Mouse (Mus musculus) retina, postnatal 1 day (tissue): ENCODE measurements around the gene Clec10a.
"Not testable (repeated sequence)": the region's sequence is repeated elsewhere in the genome, so short reads cannot be mapped to it uniquely, and the experiment has no call there.

ENCODE experiments used
- DNase-seq: peaks from one replicate; pipeline ENCODE4 v3.0.0-alpha.2; 2012

The Clec10a gene

DNA sequence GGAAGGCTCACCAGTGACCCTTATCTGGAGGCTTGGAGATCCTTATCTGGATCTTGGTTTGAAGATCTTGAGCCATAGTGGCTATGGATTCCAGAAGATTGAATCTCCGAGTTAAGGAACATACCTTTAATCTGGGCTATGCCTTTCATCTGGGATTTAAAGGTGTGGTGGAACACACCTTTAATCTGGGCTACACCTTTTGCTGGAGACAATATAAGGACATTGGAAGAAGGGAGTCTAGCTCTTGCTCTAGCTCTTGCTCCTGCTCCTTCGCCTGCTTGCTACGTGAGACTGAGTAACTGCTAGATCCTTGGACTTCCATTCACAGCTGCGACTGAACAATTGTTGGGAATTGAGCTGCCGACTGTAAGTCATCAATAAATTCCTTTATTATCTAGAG is at the start of gene Clec10a:
Gene Clec10a, plus strand, starts transcription at position 301 of the 400 bp plus-strand sequence.
- not testable (repeated sequence) for DNase-seq

GRCm38 (mm10) chr11:70107085-70107484 is 48.9 kb upstream of the Clec10a start:
- no peak for DNase-seq

DNA sequence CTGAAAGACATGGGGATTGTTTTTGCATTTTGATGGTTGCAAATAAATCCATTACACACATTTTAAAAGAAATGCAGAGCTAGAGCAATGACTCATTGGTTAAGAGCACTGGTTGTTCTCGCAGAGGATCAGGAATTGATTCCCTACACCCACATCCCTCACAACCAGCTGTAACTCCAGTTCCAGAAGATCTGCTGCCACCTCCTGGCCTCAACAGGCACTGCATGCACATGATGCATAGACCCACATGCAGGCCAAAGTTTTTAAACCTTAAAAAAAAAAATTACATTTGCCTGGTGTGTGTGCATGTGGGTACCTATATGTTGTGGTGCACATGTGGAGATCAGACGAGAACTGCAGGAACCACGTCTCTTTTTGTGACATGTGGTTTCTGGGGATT is 45.9 kb upstream of the Clec10a start:
- DNase-seq = peak; percentile 55

DNA sequence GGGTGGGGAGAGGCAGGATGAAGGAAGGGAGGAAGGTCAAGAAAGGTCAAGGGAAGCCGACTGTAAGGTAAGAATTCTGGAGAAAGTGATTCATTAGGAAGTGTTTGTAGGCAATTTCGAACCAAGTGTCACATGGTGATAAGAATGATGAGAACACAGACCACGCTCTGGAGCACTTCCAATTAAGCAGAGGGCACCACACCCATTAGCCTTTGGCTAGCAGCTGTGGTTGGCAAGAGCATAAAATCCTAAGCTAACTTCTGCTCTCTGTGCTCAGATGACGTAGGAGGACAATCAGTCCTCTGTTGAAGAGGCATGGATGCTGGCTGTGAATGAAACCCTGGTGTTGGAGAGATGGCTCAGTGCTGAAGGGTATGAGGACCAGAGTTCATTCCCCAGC is 41.4 kb upstream of the Clec10a start:
- DNase-seq = no peak

- DNase-seq = no peak
Measured at GRCm38 (mm10) chr11:70115901-70116300, 40.1 kb upstream of the Clec10a start.

DNA sequence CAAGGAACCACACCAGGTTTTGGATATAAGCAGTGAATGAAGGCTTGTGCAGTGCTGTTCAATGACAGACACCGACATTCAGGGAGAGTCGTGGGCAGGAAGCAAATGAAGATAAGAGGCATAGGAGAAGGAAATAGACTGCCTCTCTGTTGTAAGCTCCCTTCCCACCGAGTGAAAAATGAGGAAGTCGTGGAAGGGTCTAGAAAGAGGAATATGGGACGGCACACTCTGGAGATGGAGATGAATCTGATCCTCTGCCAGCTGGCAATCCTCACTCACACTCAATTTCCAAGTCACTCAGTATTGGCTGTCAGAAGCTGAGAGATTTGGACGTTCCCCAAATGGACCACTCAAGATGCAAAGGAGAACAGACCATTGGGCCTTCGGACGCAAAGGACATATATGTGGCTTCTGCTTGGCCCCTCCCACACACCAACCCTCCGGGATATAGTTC is 26.0 kb upstream of the Clec10a start, which contains the start of gene Mgl2:
Gene Mgl2, plus strand, starts transcription at position 404 of the 454 bp plus-strand sequence.
- no peak for DNase-seq

GRCm38 (mm10) chr11:70135001-70135400 is 21.0 kb upstream of the Clec10a start:
- not testable (repeated sequence) for DNase-seq

- not testable (repeated sequence) for DNase-seq
Measured at GRCm38 (mm10) chr11:70135925-70136324, 20.1 kb upstream of the Clec10a start.

GRCm38 (mm10) chr11:70139171-70139570 is 16.8 kb upstream of the Clec10a start:
- DNase-seq = no peak

DNA sequence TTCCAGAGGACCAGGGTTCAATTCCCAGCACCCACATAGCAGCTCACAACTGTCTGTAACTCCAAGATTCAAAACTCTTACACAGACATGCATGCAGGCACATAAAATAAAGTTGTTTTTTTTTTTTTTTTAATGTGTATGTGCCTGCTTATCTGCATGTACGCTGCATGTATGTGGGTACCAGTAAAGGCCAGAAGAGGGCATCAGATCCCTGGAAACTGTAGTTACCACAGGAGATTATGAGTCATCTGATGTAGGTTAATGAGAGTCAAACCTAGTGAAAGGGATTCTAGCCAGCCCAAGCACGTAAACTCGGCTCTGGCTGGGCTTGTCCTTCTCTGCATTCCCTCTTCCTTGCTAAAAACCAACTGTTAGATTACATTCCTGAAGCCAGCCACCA is 4.9 kb upstream of the Clec10a start:
- DNase-seq = peak; percentile 33

DNA sequence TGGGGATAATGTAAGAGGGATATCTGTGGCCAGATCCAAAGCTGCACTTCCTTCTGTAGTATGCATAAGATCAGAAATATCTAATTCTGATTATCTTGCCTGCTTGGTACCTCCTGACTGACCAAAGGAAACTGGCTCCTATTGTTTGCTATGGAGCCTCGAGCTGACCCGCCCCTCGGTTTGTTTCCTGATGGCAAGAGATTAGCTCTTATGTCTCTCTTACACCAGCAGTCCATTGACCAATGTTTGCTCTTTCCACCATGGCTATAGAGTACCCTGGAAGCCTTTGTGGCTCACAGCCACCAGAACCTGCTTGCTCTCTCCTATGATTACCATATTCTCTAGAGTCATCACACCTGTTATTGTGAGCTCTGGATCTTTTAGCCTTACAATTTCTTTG is 6.3 kb downstream of the Clec10a start:
- no peak for DNase-seq

DNA sequence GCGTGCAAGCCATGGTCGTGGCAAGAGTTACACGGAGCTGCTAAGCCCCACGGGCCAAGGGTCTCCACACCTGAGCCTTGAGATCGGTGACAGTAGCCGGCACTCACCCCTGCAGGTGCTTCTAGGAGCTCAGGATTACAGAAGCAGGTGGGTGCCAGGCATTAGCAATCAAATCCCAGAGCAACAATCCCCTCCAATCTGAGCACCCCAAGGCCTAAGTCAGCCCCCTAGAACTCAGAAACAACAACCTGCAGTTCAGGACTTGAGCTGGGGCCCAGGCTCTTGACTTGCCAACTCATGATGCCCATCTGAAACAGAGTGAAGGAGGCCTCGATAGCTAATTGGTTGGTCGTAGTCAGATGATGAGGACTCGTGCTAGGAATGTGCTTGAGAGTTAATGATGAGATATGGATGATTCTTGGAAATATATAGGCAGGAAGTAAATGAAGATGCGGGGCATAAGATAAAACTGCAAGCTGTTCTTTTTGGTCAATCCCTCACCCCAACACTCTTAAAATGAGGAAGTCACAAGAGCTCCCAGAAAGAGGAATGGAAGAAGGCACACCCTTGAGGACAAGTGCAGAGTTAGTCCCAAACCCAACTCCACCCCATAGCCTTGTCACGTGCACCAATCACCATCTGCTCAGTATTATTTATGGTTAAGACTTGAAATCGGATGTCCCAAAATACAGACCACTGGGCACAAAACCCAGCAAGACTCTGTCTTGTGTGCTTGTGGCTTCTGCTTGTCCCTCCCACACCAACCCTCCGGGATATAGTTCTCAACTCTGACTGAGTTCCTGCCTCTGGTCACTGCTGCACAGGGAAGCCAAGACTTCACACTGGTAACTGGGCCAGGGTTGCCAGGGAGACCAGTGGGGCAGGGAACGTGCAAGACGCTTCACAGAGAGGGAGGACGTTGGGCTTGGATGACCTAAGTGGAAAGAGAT is 10.2 kb downstream of the Clec10a start:
- DNase-seq = peak; percentile 64

DNA sequence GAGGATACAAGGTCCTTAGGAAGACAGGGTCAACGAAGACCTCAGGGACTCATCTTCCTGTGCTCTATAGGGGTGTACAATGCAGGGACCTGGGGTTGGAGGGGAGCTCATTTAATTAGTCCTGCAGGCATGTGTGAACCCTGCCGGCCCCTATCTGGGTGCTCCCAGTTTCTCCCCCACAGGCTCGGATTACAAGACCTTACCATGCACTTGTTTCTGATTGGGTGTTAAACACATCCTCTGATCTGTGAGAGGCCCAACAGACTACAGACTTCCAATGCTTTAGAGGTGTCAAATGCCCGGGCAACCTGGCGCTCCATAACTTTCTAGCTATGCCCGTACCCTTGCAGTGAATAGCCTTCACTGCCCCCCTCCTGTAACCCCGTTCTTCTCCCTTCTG is 12.1 kb downstream of the Clec10a start:
- DNase-seq = no peak

DNA sequence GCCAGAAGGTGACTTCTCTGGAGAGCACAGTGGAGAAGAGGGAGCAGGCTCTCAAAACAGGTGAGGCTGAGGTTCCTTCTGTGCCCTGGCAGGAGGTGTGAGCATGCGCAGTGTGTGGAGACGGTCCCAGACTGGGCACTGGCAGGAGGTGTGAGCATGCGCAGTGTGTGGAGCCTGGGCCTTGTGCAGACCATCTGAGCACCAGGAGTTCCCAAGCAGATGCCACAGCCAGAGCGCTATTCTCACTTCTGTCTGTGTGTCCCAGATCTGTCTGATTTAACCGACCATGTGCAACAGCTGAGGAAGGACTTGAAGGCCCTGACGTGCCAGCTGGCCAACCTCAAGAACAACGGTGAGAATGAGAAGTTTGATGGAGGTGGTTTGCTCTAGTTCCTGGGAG is 13.5 kb downstream of the Clec10a start:
- peak; percentile 7 for DNase-seq

DNA sequence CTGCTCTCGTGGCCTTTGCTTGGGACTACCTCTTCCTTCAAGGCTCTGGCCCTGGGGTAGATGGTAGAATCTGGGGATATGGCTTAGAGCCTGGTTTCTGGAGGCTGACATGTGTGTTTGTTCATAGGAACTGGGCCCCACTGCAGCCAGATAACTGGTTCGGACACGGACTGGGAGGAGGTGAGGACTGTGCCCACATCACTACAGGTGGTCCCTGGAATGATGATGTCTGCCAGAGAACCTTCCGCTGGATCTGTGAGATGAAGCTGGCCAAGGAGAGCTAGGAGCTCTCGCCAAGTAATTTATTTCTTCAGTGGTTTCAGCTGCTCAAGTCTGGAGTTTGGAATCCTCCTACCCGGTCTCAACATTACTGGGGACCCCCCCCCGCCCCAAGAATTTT is 14.3 kb downstream of the Clec10a start:
- no peak for DNase-seq

DNA sequence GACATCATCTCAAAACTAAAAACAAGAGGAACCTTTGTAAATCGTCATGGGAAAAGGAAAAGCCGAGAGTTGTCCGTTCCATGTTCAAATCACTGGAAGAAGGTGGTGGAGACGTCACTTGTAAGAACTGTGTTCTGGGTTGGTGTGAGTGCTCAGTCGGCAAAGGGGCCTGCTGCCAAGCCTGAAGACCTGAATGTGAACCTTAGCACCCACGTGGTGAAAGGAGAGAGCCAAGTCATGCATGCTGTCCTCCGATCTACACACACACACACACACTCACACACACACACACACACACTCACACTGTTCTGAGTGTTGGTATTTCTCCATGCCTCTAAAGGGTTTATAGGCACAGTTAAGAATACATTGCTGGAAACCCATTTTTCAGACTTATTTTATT is 15.2 kb downstream of the Clec10a start:
- DNase-seq = no peak

GRCm38 (mm10) chr11:70171847-70172246 is 15.8 kb downstream of the Clec10a start:
- peak; percentile 52 for DNase-seq

DNA sequence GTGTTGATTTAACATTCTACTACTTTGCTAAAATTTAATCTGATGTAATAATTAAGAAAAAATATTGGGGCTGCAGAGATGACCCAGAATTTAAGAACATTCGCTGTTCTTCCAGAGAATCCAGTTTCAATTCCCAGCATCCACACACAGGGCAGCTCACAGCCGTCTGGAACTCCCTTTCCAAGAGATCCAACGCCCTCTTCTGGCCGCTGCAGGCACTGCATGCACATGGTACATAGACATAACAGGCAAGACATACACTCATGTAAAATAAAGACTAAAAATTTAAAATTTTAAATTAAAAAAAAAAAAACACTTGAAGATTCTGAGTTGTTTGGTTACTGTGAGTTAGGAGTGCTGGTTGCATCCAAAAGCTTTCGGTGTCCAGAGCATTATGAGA is 16.3 kb downstream of the Clec10a start:
- DNase-seq = peak; percentile 3

GRCm38 (mm10) chr11:70174491-70174890 is 18.5 kb downstream of the Clec10a start:
- no peak for DNase-seq

DNA sequence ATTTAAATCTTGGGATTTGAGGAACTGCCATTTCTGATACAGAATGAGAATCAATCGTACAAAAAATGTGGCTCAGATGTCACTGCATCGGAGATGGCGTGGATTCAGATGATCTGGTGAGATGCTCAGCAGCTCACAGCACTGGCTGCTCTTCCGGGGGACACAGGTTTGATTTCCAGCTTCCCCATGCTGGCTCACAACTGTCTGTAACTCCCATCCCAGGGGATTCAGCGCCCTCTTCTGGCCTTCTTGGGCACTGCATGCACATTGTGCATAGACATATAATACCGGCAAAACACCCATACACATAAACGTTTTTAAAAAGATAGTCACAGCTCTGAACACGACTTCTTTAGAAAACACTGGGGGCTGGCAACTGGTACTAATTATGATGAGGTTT is 21.6 kb downstream of the Clec10a start:
- DNase-seq = peak; percentile 3

DNA sequence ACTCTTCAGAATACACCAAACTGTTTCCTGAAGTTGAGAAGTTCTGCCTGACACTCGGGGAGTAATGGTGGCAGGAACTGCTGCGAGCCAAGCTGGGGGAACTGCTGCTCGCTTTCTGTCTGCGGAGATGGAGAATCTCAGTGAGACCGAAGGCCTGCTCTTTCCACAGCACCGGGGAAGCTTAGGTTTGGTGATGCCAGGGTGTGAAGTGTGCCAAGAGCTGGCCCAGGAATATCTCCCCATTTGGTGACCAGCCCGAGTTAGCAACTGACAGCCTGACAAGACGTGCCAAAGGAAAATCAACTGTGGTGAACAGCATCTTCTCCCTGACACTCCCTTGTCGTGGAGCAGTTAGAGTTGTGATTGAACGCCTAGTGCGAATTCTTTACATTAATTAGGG is 22.3 kb downstream of the Clec10a start:
- DNase-seq = no peak

- no peak for DNase-seq
Measured at GRCm38 (mm10) chr11:70178756-70179155, 22.8 kb downstream of the Clec10a start.

DNA sequence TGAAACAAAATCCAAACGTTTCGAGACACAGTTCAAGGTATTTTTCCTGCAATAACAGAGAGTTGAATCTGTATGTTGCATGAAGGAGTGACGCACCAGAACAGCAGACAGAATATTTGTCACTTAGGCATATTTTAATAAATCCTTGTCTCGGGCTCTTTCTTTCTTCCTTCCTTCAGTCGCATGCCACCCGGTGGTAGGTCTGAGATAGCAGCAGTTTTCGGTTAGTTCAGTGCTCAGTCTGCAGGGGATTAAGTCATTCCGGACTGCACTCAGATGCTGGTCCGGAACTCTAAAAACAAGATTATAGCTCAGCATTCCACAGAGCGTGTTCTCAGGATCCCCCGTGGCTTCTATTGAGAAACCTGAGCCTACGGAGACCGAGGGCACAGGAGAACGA is 23.4 kb downstream of the Clec10a start:
- peak; percentile 71 for DNase-seq

GRCm38 (mm10) chr11:70180496-70180895 is 24.5 kb downstream of the Clec10a start:
- DNase-seq = no peak

DNA sequence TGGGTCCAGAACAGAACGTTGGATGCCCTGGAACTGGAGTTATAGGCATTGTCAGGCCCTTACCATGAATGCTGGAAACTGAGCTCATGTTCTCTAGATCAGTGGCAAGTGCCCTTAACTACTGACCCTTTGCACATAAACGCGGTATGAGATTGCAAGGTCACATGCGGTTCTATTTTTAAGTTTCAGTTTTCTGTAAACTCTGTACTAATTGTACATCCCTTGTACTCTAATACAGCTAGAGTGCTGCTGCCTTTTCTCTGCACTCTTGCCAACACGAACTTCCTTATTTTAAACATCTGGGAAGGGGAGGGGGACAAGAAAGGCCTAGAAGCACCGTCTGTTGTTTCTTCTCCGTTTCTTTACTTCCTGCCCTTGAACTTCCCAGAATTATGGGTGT is 29.1 kb downstream of the Clec10a start:
- no peak for DNase-seq
